Mouse (Mus musculus): Measurements from ENCODE around the gene Col2a1. TPM values are rescaled to one million over a fixed set of nuclear protein-coding genes. Genes with fewer than 3 reads are reported as not detected.
A peak's percentile ranks its signal among the peaks of the same experiment; 100 is the strongest.

Col2a1 gene
- polyA plus RNA-seq, 1 experiment from 2014 or later: 271 TPM

GRCm38 (mm10) chr15:98001321-98002112 lies 3.0 kb downstream of the Col2a1 start:
- DNase-seq (ENCODE audit: low spot score): peak; percentile 78
- Histone ChIP-seq H3K9me3 (no peaks in the 10 kb centered on the region), H3K27ac (replicated peaks) (peak overlapping the region; percentile 97), H3K4me3 (peak overlapping the region; percentile 84), H3K4me1 (peaks cover 65% of the 10 kb centered on the region), H3K36me3 (replicated peaks) (peaks cover 40% of the 10 kb centered on the region), H3K27me3 (replicated peaks; ENCODE audit: low read depth, poor library complexity, severe bottlenecking) (peaks cover 38% of the 10 kb centered on the region)
- WGBS: under 1% methylated on average over 37 of the region's 37 CpGs

DNA sequence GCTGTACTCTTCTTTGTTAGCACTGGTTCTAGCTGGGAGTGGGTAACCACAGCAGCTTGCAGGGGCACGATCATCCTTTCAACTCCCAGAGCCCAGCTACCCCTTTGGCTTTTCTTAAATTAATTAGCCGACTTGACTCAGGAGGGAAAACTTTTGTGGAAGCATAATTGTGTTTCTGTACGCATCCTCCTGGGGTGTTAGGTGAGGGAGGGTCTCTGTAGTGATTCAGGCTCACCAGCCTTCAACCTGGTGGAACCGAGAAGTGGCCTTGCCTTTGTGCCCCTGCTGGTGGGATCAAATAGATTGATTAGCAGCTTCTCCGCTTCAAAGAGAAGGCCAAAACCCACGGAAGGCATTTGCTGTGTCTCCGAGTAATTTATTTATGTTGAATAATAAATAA lies 4.5 kb downstream of the Col2a1 start:
- peak overlapping the region; percentile 97 for H3K27ac ChIP-seq (replicated peaks)
- 22% methylated on average over 7 of the region's 7 CpGs for WGBS
- peak overlapping the region; percentile 84 for H3K4me3 ChIP-seq
- no peaks in the 10 kb centered on the region for H3K9me3 ChIP-seq
- H3K27me3 ChIP-seq (replicated peaks; ENCODE audit: low read depth, poor library complexity, severe bottlenecking): peaks cover 26% of the 10 kb centered on the region
- peaks cover 56% of the 10 kb centered on the region for H3K4me1 ChIP-seq
- peaks cover 56% of the 10 kb centered on the region for H3K36me3 ChIP-seq (replicated peaks)
- no peak for DNase-seq (ENCODE audit: low spot score)

GRCm38 (mm10) chr15:97999546-97999945 lies 4.9 kb downstream of the Col2a1 start:
- Histone ChIP-seq H3K36me3 (replicated peaks) (peaks cover 60% of the 10 kb centered on the region), H3K4me3 (peak overlapping the region; percentile 84), H3K27me3 (replicated peaks; ENCODE audit: low read depth, poor library complexity, severe bottlenecking) (peaks cover 21% of the 10 kb centered on the region), H3K4me1 (peaks cover 51% of the 10 kb centered on the region), H3K9me3 (no peaks in the 10 kb centered on the region), H3K27ac (replicated peaks) (peak overlapping the region; percentile 97)
- WGBS: 33% methylated on average over 13 of the region's 13 CpGs
- peak; percentile 36 for DNase-seq (ENCODE audit: low spot score)

DNA sequence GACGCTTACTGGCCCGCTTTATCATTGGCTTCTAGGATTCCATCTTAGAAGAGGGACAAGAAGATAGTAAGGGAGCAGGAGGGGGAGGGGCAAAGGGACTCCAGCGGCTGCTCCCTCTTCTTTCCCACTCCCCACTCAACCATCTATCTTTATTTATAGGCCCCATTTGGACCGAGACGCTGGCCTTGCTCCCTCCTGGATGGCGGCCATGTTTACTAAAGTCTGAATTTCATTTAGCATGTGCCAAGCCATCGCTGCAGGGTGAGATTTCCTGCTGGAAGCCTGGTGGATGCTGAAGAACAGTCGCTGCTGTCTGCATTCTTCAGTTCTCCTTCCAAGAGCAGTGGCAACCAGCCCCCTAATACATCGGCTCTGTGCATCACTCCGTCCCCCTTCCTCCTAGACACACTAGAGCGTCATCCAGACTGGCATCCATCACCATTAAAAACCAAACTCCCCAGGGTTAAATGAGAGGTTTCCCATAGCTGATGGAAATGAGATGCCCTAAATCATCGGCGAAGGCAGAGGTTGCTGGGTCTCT lies 7.7 kb downstream of the Col2a1 start:
- Histone ChIP-seq H3K36me3 (replicated peaks) (peaks cover 88% of the 10 kb centered on the region), H3K27ac (replicated peaks) (no peak overlapping the region), H3K4me3 (no peak overlapping the region), H3K4me1 (peaks cover 54% of the 10 kb centered on the region), H3K9me3 (no peaks in the 10 kb centered on the region), H3K27me3 (replicated peaks; ENCODE audit: low read depth, poor library complexity, severe bottlenecking) (peaks cover 18% of the 10 kb centered on the region)
- 90% methylated on average over 13 of the region's 13 CpGs for WGBS
- no peak for DNase-seq (ENCODE audit: low spot score)

- 5% methylated on average over 18 of the region's 18 CpGs for WGBS
Observed at GRCm38 (mm10) chr15:97992712-97993286, 11.7 kb downstream of the Col2a1 start.

GRCm38 (mm10) chr15:97992027-97992711 lies 12.3 kb downstream of the Col2a1 start:
- peaks cover 94% of the 10 kb centered on the region for H3K36me3 ChIP-seq (replicated peaks)
- H3K4me1 ChIP-seq: peaks cover 64% of the 10 kb centered on the region
- WGBS: 33% methylated on average over 13 of the region's 13 CpGs
- H3K4me3 ChIP-seq: peak overlapping the region; percentile 44
- no peaks in the 10 kb centered on the region for H3K9me3 ChIP-seq
- H3K27ac ChIP-seq (replicated peaks): peak overlapping the region; percentile 95
- peak; percentile 67 for DNase-seq (ENCODE audit: low spot score)
- no peaks in the 10 kb centered on the region for H3K27me3 ChIP-seq (replicated peaks; ENCODE audit: low read depth, poor library complexity, severe bottlenecking)

More at GRCm38 (mm10) chr15:97992712-97993286, 11.7 kb downstream of the Col2a1 start:
- H3K9me3 ChIP-seq: no peaks in the 10 kb centered on the region
- peaks cover 94% of the 10 kb centered on the region for H3K36me3 ChIP-seq (replicated peaks)
- DNase-seq (ENCODE audit: low spot score): peak; percentile 91
- peak overlapping the region; percentile 95 for H3K27ac ChIP-seq (replicated peaks)
- H3K27me3 ChIP-seq (replicated peaks; ENCODE audit: low read depth, poor library complexity, severe bottlenecking): no peaks in the 10 kb centered on the region
- peaks cover 62% of the 10 kb centered on the region for H3K4me1 ChIP-seq
- H3K4me3 ChIP-seq: peak overlapping the region; percentile 44

DNA sequence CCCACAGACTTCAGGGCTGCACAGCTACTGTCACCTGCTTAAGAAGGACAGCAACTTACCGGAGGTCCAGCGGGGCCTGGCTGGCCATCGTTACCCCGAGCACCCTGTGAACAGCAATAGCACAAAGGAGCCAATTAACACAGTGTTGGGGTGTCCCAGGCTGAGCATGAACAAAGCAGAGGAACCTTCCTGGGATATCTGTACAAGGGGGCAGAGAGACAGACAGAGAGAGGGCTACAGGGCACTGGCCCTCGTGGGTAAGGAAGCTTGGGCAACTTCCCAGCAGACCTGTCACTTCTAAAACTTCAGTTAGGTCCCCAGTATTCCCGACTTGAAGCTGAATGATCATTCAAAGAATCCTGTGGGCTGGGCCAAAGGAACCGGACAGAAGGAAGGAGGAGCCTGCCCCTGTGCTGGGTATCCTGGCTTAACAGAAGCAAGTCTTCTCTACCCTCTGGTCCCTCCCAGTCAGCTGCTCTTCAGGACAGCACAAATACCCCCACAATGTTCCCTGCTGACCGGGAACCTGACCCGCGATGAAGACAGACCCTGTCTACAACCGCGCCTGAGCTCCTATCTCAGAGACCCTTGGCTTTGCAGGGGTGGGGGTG lies 13.1 kb downstream of the Col2a1 start:
- WGBS: 8% methylated on average over 12 of the region's 12 CpGs
- no peaks in the 10 kb centered on the region for H3K27me3 ChIP-seq (replicated peaks; ENCODE audit: low read depth, poor library complexity, severe bottlenecking)
- peaks cover 64% of the 10 kb centered on the region for H3K4me1 ChIP-seq
- H3K4me3 ChIP-seq: peak overlapping the region; percentile 44
- peak; percentile 47 for DNase-seq (ENCODE audit: low spot score)
- H3K36me3 ChIP-seq (replicated peaks): peaks cover 94% of the 10 kb centered on the region
- H3K27ac ChIP-seq (replicated peaks): peak overlapping the region; percentile 95
- no peaks in the 10 kb centered on the region for H3K9me3 ChIP-seq

DNA sequence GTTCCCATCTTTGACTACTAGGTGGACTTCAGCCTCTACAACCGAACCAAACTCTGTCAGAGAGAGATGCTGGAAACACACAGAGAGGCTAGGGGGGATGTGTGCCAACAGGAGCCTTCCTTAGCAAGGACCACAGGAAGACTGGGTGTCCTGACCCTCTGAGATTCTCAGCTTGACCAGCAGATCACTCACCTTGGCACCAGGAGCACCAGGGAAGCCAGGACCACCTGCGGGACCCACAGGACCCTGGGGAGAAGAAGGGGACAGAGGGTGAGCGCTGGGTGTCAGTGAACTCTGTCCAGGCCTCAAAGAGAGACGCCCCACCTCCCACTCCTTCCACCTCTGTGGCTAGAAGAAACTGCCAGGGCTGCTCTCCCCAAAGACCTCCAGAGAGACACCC lies 13.8 kb downstream of the Col2a1 start:
- peaks cover 94% of the 10 kb centered on the region for H3K36me3 ChIP-seq (replicated peaks)
- peak overlapping the region; percentile 95 for H3K27ac ChIP-seq (replicated peaks)
- no peaks in the 10 kb centered on the region for H3K27me3 ChIP-seq (replicated peaks; ENCODE audit: low read depth, poor library complexity, severe bottlenecking)
- 4% methylated on average over 4 of the region's 4 CpGs for WGBS
- H3K4me3 ChIP-seq: peak overlapping the region; percentile 44
- peaks cover 64% of the 10 kb centered on the region for H3K4me1 ChIP-seq
- no peaks in the 10 kb centered on the region for H3K9me3 ChIP-seq
- DNase-seq (ENCODE audit: low spot score): peak; percentile 36

DNA sequence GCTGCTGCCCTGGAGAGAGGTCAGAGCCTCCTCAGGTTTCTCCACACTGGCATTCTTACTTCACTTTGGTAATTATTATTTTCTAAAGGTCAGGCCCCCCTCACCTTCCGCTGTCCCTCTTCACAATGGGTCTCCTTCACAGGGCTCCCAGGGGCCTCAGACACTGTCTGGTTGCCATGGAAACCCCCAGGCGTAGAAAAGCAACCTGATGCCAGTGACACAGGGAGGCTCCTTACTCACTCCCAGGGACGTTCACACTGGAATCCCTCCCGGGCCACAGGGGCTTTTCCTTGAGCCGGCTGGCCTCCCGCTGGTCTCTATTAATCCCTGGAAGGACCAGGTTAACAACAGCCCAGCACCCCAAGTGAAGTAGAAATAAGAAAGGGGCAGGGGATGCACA lies 14.4 kb downstream of the Col2a1 start:
- peak overlapping the region; percentile 44 for H3K4me3 ChIP-seq
- no peaks in the 10 kb centered on the region for H3K9me3 ChIP-seq
- 0% methylated on average over 6 of the region's 6 CpGs for WGBS
- peak; percentile 95 for DNase-seq (ENCODE audit: low spot score)
- H3K36me3 ChIP-seq (replicated peaks): peaks cover 94% of the 10 kb centered on the region
- H3K27ac ChIP-seq (replicated peaks): peak overlapping the region; percentile 95
- H3K27me3 ChIP-seq (replicated peaks; ENCODE audit: low read depth, poor library complexity, severe bottlenecking): no peaks in the 10 kb centered on the region
- peaks cover 64% of the 10 kb centered on the region for H3K4me1 ChIP-seq

DNA sequence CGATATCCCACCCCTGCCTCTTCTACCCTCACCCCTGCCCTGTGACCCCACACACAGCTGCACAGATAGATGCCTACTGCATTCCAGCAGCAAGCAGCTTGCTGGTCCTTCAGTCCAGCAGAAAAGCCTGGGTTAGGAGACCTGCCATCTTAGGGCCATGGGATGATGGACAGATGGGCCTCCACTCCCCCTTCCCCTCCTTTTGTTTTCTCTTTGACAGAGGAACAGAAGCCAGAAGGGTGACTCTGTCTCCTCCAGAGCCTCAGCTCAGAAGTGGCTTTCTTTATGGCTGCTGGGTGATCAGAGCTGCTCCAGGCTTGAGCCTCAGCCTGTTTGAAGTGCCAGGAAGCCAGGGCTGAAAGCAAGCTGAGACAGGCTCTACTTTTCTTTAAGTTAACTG lies 15.0 kb downstream of the Col2a1 start:
- H3K27me3 ChIP-seq (replicated peaks; ENCODE audit: low read depth, poor library complexity, severe bottlenecking): no peaks in the 10 kb centered on the region
- peak overlapping the region; percentile 95 for H3K27ac ChIP-seq (replicated peaks)
- 7% methylated on average over 1 of the region's 1 CpGs for WGBS
- peak; percentile 61 for DNase-seq (ENCODE audit: low spot score)
- H3K9me3 ChIP-seq: no peaks in the 10 kb centered on the region
- peak overlapping the region; percentile 44 for H3K4me3 ChIP-seq
- peaks cover 64% of the 10 kb centered on the region for H3K4me1 ChIP-seq
- peaks cover 94% of the 10 kb centered on the region for H3K36me3 ChIP-seq (replicated peaks)

- Histone ChIP-seq H3K27me3 (replicated peaks; ENCODE audit: low read depth, poor library complexity, severe bottlenecking) (no peaks in the 10 kb centered on the region), H3K4me1 (no peaks in the 10 kb centered on the region), H3K4me3 (no peak overlapping the region), H3K9me3 (peaks cover 14% of the 10 kb centered on the region), H3K27ac (replicated peaks) (no peak overlapping the region), H3K36me3 (replicated peaks) (peaks cover 100% of the 10 kb centered on the region)
- no peak for DNase-seq (ENCODE audit: low spot score)
- WGBS: 95% methylated on average over 6 of the region's 6 CpGs
Observed at GRCm38 (mm10) chr15:97981560-97981959, 22.9 kb downstream of the Col2a1 start.

Data from embryonic facial prominence, embryonic 10.5 days (tissue).